Mouse (Mus musculus) testis, adult 10 weeks (tissue): ENCODE measurements around the gene Akap8l. TPM values are rescaled to one million over a fixed set of nuclear protein-coding genes. Genes with fewer than 3 reads are reported as not detected.

Experiments
- polyA plus RNA-seq: library from polyadenylated mRNA; stranded (reverse); fragments of 350-450 nt; fragmentation: Illumina TruSeq; extraction: RNeasy Lipid Tissue Mini Kit (QIAGEN cat#74804); gene quantifications from one replicate; pipeline ENCODE4 v1.2.3, GENCODE M21; 2014; ENCODE audit warnings: low read depth, low replicate concordance

Akap8l gene
- polyA plus RNA-seq, result 55.1 TPM

GRCm38 (mm10) chr17:32350382-32350983 is at the start of gene Akap8l:
Akap8l (minus strand) TSS chr17:32350607.

GRCm38 (mm10) chr17:32389101-32389659 is 38.8 kb upstream of the Akap8l start, which contains the start of gene Wiz:
Wiz (minus strand) TSS chr17:32389439.

GRCm38 (mm10) chr17:32320597-32321389 is 29.6 kb downstream of the Akap8l start, which contains the start of gene Akap8:
Akap8 (minus strand) TSS chr17:32321238.

GRCm38 (mm10) chr17:32284262-32285137 is 65.9 kb downstream of the Akap8l start, which contains the start of gene Brd4:
Brd4 (minus strand) TSS chr17:32284722.

Other genes starting within 250 kb of the Akap8l start
- 0.07 TPM for gene Notch3, start 183.8 kb downstream of the Akap8l start, polyA plus RNA-seq
- not detected for gene Ephx3, start 161.1 kb downstream of the Akap8l start, polyA plus RNA-seq
- 12.1 TPM for gene Brd4, start 65.9 kb downstream of the Akap8l start, polyA plus RNA-seq
- gene Akap8, start 29.4 kb downstream of the Akap8l start, polyA plus RNA-seq, result 43.5 TPM
- gene Wiz, start 38.8 kb upstream of the Akap8l start, polyA plus RNA-seq, result 1.4 TPM
- 1.0 TPM for gene Rasal3, start 53.0 kb upstream of the Akap8l start, polyA plus RNA-seq
- gene Pglyrp2, start 73.6 kb upstream of the Akap8l start, polyA plus RNA-seq, result 0.18 TPM
- 21.4 TPM for gene Cyp4f39, start 102.1 kb upstream of the Akap8l start, polyA plus RNA-seq
- gene Cyp4f17, start 155.4 kb upstream of the Akap8l start, polyA plus RNA-seq, result 0.13 TPM
- gene Cyp4f16, start 186.0 kb upstream of the Akap8l start, polyA plus RNA-seq, result 0.39 TPM